Mouse (Mus musculus) limb, embryonic 13.5 days (tissue): ENCODE results near the gene Rbm20. TPM values are rescaled to one million over a fixed set of nuclear protein-coding genes. Genes with fewer than 3 reads are reported as not detected.
A peak's percentile ranks its signal among the peaks of the same experiment; 100 is the strongest.
"Not testable (repeated sequence)": the region's sequence is repeated elsewhere in the genome, so short reads cannot be mapped to it uniquely, and the experiment has no call there.

Experiments used
- ATAC-seq: fragments of 200-750 bp; cut with Nextera tagmentation; 2 replicates; pipeline ENCODE4 v1.8.0; 2017; ENCODE audit warnings: low read depth, moderate number of reproducible peaks, moderate TSS enrichment; ENCODE audit not compliant: low FRiP score
- H3K27ac ChIP-seq: fragments of 300-500 bp; sonication (generic); 2 replicates; pipeline ENCODE4 v1.5.1; 2015; ENCODE audit warnings: inconsistent platforms, mild to moderate bottlenecking, moderate library complexity
- H3K27me3 ChIP-seq: fragments of 300-500 bp; sonication (generic); 2 replicates; pipeline ENCODE4 v1.6.1; 2015; ENCODE audit warnings: mild to moderate bottlenecking, inconsistent platforms
- H3K36me3 ChIP-seq: fragments of 300-500 bp; sonication (generic); 2 replicates; pipeline ENCODE4 v1.6.1; 2015; ENCODE audit warnings: inconsistent platforms, mild to moderate bottlenecking, moderate library complexity
- H3K4me1 ChIP-seq: fragments of 300-500 bp; sonication (generic); 2 replicates; pipeline ENCODE4 v1.6.1; 2015; ENCODE audit warnings: inconsistent platforms
- H3K4me2 ChIP-seq: fragments of 300-500 bp; sonication (generic); replicated peaks from 2 replicates; pipeline ENCODE4 v1.6.1; 2015; ENCODE audit warnings: inconsistent platforms, mild to moderate bottlenecking, moderate library complexity
- H3K4me3 ChIP-seq: fragments of 300-500 bp; sonication (generic); 2 replicates; pipeline ENCODE4 v1.5.1; 2015; ENCODE audit warnings: moderate library complexity, mild to moderate bottlenecking, inconsistent platforms
- H3K9ac ChIP-seq: fragments of 300-500 bp; sonication (generic); 2 replicates; pipeline ENCODE4 v1.6.1; 2015; ENCODE audit warnings: mild to moderate bottlenecking, inconsistent platforms
- H3K9me3 ChIP-seq: fragments of 300-500 bp; sonication (generic); 2 replicates; pipeline ENCODE4 v1.6.1; 2016; ENCODE audit warnings: inconsistent platforms
- WGBS: fragments of 180-500 bp; shearing (Covaris S2); methylation state at CpG from one replicate; pipeline ENCODE4 v1.1.7; 2015; 5-methylcytosine and 5-hydroxymethylcytosine counted together
- polyA plus RNA-seq: library from polyadenylated mRNA; unstranded; fragments of >200 nt; fragmentation: Nextera tagmentation; extraction: Ambion mirVana; gene quantifications from 2 replicates; pipeline ENCODE4 v1.2.1, GENCODE M21; 2015

Gene Rbm20
- polyA plus RNA-seq, 1 experiment from 2014 or later = 5.1 TPM

DNA sequence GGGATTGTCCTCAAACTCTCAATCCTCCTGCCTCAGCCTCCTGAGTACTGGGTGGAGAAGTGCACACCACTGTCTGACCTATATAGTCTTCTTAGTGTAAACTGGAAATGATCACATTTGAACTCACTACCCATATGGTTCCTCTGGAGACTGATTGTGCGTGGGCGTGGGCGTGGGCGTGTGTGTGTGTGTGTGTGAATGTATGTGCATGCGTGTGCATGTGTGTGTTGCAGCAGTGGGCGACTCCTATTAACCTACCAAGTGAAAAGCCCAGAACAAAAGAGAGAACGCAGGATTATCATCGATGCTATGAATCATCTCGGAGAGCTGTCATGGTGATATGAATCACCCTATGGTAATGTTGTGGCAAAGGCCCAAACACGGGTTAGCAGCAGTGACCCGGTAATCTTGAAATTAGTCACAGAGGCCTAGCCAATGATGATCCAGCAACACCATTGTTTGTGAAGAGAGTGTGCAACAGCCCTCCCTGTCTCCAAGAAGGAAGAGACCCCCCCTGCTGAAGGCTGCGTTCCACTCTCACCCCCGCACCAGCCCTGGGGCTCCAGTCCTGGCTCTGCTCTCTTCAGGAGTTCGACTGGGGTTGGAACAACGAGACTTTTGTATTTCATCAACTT is 123.4 kb downstream of the Rbm20 start:
- Histone ChIP-seq H3K4me1 (peaks cover 14% of the 10 kb centered on the region; the same call in 1 of the 2 replicates), H3K9ac (no peak overlapping the region), H3K4me3 (no peak overlapping the region), H3K27me3 (no peaks in the 10 kb centered on the region), H3K36me3 (no peaks in the 10 kb centered on the region), H3K27ac (no peak overlapping the region), H3K4me2 (no peak overlapping the region), H3K9me3 (no peaks in the 10 kb centered on the region)
- no peak for ATAC-seq
- 83% methylated on average over 15 of the region's 15 CpGs for WGBS

GRCm38 (mm10) chr19:53801380-53801779 is 124.3 kb downstream of the Rbm20 start:
- H3K9ac ChIP-seq = no peak overlapping the region
- H3K4me1 ChIP-seq = peaks cover 16% of the 10 kb centered on the region
- H3K27me3 ChIP-seq = no peaks in the 10 kb centered on the region
- no peak for ATAC-seq
- H3K4me3 ChIP-seq = no peak overlapping the region
- WGBS = 82% methylated on average over 5 of the region's 5 CpGs
- H3K4me2 ChIP-seq = no peak overlapping the region
- H3K36me3 ChIP-seq = no peaks in the 10 kb centered on the region
- H3K9me3 ChIP-seq = no peaks in the 10 kb centered on the region
- H3K27ac ChIP-seq = no peak overlapping the region; the same call in 1 of the 2 replicates

DNA sequence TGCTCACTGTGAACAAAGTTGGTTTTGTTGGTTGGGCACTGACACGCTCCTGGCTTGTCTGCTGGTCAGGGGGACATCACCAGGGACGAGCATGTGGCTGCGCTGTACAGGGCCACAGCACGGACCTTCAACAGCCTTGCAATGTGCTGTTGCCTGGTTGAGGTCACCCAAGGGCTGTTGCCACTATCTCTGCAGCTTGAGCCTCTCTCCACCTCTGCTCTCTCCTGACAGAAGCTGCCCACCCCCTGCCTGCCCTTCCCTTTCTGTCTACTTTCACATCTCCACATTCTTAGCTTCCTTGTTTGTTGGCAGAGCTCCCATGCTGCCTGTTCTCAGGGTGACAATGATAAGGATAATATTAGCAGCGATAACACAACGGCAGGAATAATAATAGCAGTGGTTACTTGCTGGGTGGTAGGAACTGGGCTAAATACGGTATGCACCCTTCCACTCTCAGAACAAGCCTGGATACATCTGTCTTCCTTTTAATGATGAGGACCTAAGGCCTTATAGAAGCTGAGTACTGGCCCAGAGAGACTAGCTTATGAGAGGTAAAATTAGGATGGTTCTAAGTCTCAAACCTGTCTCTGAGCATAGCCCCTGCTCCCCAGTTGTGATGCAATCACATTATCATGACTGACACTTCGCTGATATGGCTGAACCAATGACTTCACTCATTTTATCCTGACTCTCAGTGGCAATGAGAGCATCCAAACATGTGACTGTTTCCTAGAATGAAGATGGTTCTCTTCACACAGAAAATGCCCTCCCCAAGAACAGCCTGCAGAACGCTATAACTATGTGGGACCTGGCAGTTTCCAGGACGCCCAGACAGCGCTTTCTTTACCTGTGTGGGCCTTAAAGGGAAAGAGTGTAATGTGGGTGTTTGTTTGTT is 124.9 kb downstream of the Rbm20 start:
- Histone ChIP-seq H3K36me3 (no peaks in the 10 kb centered on the region), H3K9ac (no peak overlapping the region), H3K4me2 (no peak overlapping the region), H3K27ac (no peak overlapping the region; the same call in 1 of the 2 replicates), H3K4me3 (no peak overlapping the region), H3K27me3 (no peaks in the 10 kb centered on the region), H3K9me3 (no peaks in the 10 kb centered on the region), H3K4me1 (peaks cover 18% of the 10 kb centered on the region)
- 86% methylated on average over 11 of the region's 11 CpGs for WGBS
- ATAC-seq = no peak

GRCm38 (mm10) chr19:53803954-53804353 is 126.8 kb downstream of the Rbm20 start:
- peaks cover 30% of the 10 kb centered on the region for H3K4me1 ChIP-seq

DNA sequence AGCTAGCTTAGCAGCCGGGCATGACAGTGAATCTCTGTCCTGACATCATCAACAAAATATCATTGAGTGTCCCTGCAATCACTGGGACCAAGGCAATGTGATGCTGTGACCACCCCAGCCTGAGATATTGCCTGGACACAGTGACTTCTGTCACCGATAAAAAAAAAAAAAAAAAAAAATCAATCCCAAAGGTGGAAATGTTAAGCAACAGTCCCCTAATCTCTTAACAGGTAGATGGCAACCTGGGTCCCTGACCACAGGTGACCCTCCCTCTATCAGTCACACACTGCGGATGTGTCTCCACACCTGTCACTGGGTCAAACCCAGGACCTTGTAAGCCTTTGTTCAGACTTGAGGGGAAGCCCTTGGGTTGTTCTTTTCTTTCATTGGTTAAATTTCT is 128.0 kb downstream of the Rbm20 start:
- H3K9me3 ChIP-seq = no peaks in the 10 kb centered on the region
- no peaks in the 10 kb centered on the region for H3K27me3 ChIP-seq
- no peak for ATAC-seq
- WGBS = 79% methylated on average over 3 of the region's 3 CpGs
- H3K9ac ChIP-seq = no peak overlapping the region
- no peak overlapping the region for H3K27ac ChIP-seq
- H3K36me3 ChIP-seq = no peaks in the 10 kb centered on the region
- no peak overlapping the region for H3K4me2 ChIP-seq
- H3K4me1 ChIP-seq = peaks cover 41% of the 10 kb centered on the region
- H3K4me3 ChIP-seq = no peak overlapping the region

More at GRCm38 (mm10) chr19:53803954-53804353, 126.8 kb downstream of the Rbm20 start:
- H3K9ac ChIP-seq = no peak overlapping the region
- H3K36me3 ChIP-seq = no peaks in the 10 kb centered on the region
- no peak overlapping the region for H3K4me3 ChIP-seq
- H3K9me3 ChIP-seq = no peaks in the 10 kb centered on the region
- WGBS = 61% methylated on average over 2 of the region's 2 CpGs
- H3K27me3 ChIP-seq = no peaks in the 10 kb centered on the region
- no peak overlapping the region for H3K27ac ChIP-seq
- no peak for ATAC-seq
- no peak overlapping the region for H3K4me2 ChIP-seq

DNA sequence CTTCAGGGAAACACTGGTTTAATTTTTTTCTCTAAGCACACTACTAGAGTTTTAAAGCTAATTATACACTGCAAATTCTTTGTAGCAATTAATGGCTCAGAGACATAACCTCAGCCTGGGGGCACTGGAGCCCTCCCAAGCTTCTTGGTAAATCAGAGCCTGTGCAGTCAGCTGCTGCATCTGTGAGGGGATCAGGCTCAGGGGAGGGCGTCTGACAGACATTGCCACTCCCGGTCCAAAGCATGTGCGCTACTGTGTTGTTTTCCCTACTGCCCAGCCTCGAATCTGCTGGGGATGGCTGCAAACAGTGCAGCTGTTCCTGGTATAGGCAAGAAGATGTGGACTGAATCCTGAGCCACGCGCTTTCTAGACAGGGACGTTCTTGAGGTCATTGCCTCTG is 129.0 kb downstream of the Rbm20 start:
- ATAC-seq = peak; percentile 46; the same call in 1 of the 2 replicates
- no peak overlapping the region for H3K4me2 ChIP-seq
- no peaks in the 10 kb centered on the region for H3K27me3 ChIP-seq
- no peak overlapping the region for H3K4me3 ChIP-seq
- no peaks in the 10 kb centered on the region for H3K9me3 ChIP-seq
- 0 out of 2 replicates have a peak overlapping the region, but pooled peaks have one; percentile 6 for H3K9ac ChIP-seq
- H3K27ac ChIP-seq = peak overlapping the region; percentile 28; the same call in 1 of the 2 replicates
- peaks cover 43% of the 10 kb centered on the region for H3K4me1 ChIP-seq
- WGBS = 45% methylated on average over 7 of the region's 7 CpGs
- H3K36me3 ChIP-seq = no peaks in the 10 kb centered on the region

DNA sequence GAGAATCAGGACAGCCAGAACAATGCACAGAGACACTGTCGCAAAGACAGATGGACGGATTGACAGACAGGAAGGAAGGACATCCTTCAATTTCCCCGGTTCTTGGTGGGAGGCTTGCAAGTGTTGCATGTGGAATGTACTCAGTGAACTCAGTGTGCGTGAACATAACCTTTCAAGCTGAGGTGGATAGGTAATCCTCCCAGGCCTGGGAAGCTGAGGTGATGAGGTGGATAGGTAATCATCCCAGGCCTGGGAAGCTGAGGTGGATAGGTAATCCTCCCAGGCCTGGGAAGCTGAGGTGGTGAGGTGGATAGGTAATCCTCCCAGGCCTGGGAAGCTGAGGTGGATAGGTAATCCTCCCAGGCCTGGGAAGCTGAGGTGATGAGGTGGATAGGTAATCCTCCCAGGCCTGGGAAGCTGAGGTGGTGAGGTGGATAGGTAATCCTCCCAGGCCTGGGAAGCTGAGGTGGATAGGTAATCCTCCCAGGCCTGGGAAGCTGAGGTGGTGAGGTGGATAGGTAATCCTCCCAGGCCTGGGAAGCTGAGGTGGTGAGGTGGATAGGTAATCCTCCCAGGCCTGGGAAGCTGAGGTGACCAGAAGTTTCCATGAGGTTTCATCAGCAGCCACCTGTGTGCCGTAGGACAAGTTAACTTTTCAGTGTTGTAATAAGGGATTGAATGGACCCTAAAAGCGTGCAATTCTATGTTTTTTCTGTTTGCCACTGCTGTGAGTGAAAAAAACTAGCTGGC is 129.6 kb downstream of the Rbm20 start:
- H3K9ac ChIP-seq = 0 out of 2 replicates have a peak overlapping the region, but pooled peaks have one; percentile 6
- H3K9me3 ChIP-seq, ATAC-seq, H3K4me2 ChIP-seq, H3K36me3 ChIP-seq, H3K4me3 ChIP-seq, H3K27me3 ChIP-seq: not testable (repeated sequence)
- H3K4me1 ChIP-seq = peaks cover 43% of the 10 kb centered on the region
- peak overlapping the region; percentile 28; the same call in 1 of the 2 replicates for H3K27ac ChIP-seq
- WGBS = 72% methylated on average over 6 of the region's 6 CpGs

GRCm38 (mm10) chr19:53807276-53807801 is 130.2 kb downstream of the Rbm20 start:
- WGBS = 85% methylated on average over 5 of the region's 5 CpGs

DNA sequence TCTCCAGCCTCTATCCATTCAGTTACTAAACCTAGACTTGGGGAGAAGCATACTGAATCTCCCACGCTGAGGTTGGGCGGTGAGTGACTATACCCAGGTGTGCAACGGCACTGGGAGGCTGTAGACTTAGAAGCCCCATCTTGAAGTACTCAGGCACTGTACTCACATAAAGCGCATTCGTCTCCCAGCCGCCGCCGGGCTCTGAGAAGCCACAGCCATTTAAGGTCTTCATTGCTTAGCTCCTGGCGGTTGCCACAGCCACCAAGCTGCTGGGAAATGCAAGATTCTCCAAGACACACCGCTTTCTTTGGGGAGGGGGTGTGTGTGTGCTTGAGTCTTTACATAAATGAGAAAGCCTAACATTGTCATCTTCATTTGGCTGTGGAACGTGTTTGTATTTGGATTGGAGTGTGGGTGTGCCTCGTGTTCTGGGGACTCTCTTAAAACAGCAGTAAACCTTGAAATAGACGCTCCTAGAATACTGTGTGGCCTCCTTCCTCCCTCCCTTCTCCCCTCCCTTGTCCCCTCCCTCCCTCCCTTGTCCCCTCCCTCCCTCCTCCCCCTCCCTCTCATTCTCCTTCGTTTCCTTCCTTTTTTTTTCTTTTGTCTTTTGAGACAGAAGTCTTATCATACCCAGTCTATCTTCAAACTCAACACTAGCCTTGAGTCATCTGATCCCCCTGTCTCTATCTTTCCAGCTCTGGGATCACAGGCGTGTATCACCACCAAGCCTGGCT is 131.1 kb downstream of the Rbm20 start:
- H3K27ac ChIP-seq = no peak overlapping the region
- H3K27me3 ChIP-seq = no peaks in the 10 kb centered on the region
- H3K36me3 ChIP-seq = no peaks in the 10 kb centered on the region
- WGBS = 34% methylated on average over 15 of the region's 15 CpGs
- peak overlapping the region; percentile 10 for H3K4me2 ChIP-seq
- H3K9ac ChIP-seq = no peak overlapping the region
- peaks cover 43% of the 10 kb centered on the region for H3K4me1 ChIP-seq
- no peak overlapping the region for H3K4me3 ChIP-seq
- ATAC-seq = 0 out of 2 replicates have a peak, but pooled peaks have one; percentile 16
- no peaks in the 10 kb centered on the region for H3K9me3 ChIP-seq

More at GRCm38 (mm10) chr19:53807276-53807801, 130.2 kb downstream of the Rbm20 start:
- Histone ChIP-seq H3K4me3 (no peak overlapping the region), H3K9me3 (no peaks in the 10 kb centered on the region), H3K27ac (no peak overlapping the region), H3K36me3 (no peaks in the 10 kb centered on the region), H3K9ac (no peak overlapping the region), H3K4me1 (peaks cover 43% of the 10 kb centered on the region), H3K4me2 (no peak overlapping the region), H3K27me3 (no peaks in the 10 kb centered on the region)
- ATAC-seq = no peak

- H3K4me3 ChIP-seq = no peak overlapping the region
- H3K27me3 ChIP-seq = no peaks in the 10 kb centered on the region
- no peaks in the 10 kb centered on the region for H3K9me3 ChIP-seq
- H3K4me2 ChIP-seq = no peak overlapping the region
- WGBS = 61% methylated on average over 7 of the region's 7 CpGs
- peak overlapping the region; percentile 28; the same call in 1 of the 2 replicates for H3K27ac ChIP-seq
- ATAC-seq = no peak
- peaks cover 39% of the 10 kb centered on the region for H3K4me1 ChIP-seq
- no peaks in the 10 kb centered on the region for H3K36me3 ChIP-seq
- no peak overlapping the region for H3K9ac ChIP-seq
These were observed 132.2 kb downstream of the Rbm20 start for GRCm38 (mm10) chr19:53809185-53809861.

DNA sequence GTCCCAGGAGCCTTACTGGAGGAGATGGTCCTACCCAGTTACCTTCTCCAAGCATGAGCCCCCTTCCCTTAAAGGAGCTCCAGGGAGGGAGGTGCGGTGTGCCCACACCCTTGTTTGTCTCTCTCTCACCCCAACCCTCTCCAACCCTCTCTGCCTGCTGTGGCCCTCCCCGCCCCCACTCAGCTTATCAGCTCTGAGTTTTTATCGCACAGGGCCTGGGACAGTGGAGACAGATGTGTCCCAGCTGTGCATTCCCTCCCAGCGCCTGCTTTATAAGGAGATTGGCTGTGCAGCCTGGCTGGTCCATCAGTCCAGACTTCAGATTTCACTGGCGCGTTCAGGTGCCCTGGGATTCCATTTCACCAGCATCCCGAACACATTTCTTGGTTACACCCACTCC is 132.9 kb downstream of the Rbm20 start:
- peak; percentile 44; the same call in 1 of the 2 replicates for ATAC-seq
- H3K27ac ChIP-seq = peak overlapping the region; percentile 28

More for the DNA sequence above, 132.9 kb downstream of the Rbm20 start:
- Histone ChIP-seq H3K36me3 (no peaks in the 10 kb centered on the region), H3K9ac (no peak overlapping the region), H3K27me3 (no peaks in the 10 kb centered on the region), H3K4me1 (peaks cover 39% of the 10 kb centered on the region), H3K4me2 (no peak overlapping the region), H3K4me3 (no peak overlapping the region), H3K9me3 (no peaks in the 10 kb centered on the region)
- 44% methylated on average over 7 of the region's 7 CpGs for WGBS
